Mouse (Mus musculus) right cerebral cortex, postnatal 4 days (tissue): ENCODE measurements at regions not wholly inside any gene's neighbourhood (a gene's known extent, or its start where the extent isn't known, plus 50 kb on each side); places are given as distances from the start of the nearest gene placed in this dataset.

Experiments
- DNase-seq: peaks from one replicate; pipeline ENCODE4 v3.0.0-alpha.2; 2022

DNA sequence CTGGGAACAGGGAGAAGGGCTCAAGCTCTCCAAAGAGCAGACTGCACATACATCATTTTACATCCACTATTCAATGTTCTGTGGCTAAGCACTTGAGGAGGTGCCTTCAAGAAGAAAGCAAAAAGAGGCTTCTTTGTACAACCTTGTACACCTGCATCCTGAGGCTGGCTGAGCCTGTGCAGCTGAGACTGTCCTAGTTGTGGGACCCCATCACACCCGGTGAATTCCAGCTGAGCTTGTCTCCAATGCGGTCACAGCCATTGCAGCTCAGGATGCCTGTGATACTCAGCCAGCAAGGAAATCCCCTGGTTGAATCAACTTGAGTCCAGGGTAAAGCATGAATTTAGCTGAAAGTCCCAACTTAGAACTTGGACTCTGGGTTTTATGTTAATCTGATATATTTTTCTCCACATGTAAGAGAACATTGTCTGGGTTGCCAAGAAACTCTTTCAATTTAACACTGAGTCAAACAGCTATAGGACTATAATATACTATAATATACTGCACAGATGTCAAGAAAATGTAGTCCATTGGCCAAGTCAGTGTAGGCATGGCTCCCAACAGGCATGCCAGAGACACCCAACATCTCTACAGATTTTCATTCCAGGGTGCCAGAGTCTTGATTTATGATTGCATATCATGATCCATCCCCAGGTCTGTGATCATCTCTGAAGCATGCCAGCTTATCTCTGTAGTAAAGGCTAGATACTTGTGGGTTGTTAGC lies 599.2 kb downstream of the Pard3 start:
- DNase-seq: no peak

DNA sequence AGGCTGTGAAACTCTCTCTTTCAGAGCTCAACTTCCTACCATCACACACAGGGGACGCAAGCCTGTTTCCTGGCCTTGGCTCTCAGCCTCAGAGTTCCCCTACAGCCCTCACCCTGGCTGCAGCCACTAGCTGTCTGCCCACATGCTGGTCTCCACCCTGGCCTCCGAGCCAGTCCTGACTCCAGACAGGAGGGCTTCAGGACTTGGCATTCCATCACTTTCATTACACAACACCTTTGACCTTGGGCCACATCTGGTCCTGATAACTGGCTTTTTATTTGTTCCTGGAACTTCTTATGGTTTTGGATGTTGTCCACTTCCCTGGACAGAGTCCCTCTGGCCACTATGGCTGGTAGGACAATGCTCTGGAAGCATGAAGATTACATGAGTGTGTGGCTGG lies 602.9 kb downstream of the Pard3 start:
- no peak for DNase-seq

GRCm38 (mm10) chr8:127668991-127669390 lies 605.3 kb downstream of the Pard3 start:
- no peak for DNase-seq

- DNase-seq: no peak
Measured at GRCm38 (mm10) chr8:127674063-127674462, 610.4 kb downstream of the Pard3 start.

DNA sequence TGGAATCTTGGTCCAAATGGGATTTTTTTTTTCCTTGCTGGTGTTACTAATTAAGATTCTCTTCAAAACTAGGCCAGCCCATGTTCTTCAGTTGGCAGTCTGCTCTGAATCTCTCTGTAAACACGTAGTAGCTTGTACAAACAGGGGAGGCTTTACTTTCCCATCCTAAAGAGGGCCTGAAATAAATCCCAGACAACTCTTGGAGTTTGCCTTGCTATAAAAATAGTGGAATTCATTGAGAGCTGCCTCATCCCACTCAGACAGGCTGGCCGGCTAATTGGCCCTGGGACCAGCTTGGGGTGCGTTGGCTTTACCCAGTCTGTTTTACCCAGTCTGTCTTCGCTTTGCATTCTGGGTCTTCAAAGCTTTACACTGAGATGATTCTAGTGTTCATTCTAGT lies 611.7 kb downstream of the Pard3 start:
- peak; percentile 44 for DNase-seq

- DNase-seq: no peak
Measured at GRCm38 (mm10) chr8:127680205-127680604, 616.5 kb downstream of the Pard3 start.

DNA sequence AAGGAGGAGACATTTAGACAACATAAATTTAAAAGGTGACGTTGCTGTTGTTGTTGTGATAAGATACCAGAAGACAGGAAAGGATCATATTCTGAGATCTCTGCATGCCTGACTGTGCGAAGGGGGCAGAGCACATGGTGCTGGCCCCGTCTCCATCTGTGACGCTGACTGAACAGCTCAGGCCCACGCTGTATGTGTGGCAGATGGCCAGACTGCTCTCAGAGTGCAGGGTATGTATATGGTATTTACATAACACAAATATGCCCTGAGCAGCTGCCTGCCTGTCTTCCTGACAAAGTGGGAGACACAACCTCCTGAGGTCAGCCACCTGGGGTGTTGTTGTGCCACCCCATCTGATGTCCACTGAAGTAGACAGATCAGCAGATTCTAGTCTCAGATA lies 620.5 kb downstream of the Pard3 start:
- peak; percentile 22 for DNase-seq

DNA sequence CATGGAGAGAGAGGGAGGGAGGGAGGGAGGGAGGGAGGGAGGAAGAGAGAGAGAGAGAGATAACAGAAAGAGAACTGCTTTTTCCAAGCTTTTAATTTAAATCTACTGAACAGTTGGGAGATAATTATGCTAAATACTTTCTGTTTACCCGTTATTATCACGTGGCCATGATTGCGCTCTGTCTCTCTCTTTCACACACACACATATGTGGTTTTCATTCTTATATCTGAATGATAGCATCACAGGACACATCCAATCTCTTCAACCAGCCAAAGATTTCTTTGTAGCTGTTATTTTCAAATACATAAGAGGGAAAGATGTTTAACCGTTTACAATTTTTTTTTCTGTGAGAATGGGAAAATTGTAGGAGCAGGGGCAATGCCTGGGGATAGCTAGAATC lies 627.1 kb downstream of the Pard3 start:
- no peak for DNase-seq

GRCm38 (mm10) chr8:127698404-127698803 lies 634.7 kb downstream of the Pard3 start:
- no peak for DNase-seq

DNA sequence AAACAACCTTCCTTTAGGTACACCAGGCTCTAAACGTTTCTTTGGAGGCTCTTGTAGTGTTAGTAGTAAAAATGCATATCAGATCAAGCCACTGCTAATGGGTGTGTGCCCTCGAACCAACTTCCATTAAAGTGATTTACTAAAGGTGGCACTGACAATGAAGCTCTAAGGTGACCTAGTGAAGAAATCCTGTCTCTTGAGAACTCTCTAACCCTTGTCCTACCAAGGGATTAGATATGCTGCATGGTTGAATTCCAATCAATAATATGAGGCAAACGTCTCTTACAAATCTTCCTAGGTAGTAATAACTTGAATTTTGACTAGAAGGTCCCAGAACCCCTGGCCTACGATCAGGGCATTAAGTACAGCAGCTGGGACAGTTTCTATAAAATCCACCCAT lies 640.7 kb downstream of the Pard3 start:
- no peak for DNase-seq

DNA sequence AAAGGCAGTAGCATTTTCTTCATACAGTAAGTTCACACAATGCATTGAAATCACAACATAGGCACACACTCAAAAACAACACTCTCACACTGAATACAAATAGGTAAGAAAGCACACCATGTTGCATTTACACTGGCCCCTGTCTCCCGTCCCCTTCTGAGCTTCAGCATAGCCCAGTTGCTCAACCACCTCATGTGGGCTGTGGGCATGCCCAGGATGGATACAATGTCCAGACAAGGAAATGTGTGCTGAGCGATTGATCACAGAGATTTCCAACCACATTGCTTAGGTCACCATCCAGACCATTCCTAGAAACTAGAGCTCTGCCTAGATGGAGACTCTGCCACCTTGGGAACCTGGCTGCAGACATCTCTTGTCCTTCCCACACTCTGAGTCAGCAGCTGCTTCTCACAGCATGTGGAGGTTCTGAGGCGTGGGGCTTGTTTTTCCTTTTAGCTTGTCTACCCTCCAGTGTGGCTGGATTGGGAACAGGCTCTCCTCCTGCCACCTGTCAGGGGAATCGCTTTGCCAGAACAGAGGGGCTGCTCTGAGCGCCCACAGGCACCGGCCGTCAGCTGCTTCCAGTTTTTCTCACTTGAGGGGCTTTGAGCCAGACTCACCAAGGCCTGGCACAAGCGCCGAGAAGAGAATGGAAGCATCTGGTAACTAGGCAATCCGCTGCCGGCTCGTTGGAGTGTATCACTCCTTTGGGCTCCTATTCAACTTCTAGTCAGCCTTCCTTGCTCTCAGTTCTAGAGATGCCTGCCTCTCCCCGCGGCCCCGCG lies 642.5 kb downstream of the Pard3 start:
- peak; percentile 58 for DNase-seq

GRCm38 (mm10) chr8:127709439-127709838 lies 645.7 kb downstream of the Pard3 start:
- no peak for DNase-seq

DNA sequence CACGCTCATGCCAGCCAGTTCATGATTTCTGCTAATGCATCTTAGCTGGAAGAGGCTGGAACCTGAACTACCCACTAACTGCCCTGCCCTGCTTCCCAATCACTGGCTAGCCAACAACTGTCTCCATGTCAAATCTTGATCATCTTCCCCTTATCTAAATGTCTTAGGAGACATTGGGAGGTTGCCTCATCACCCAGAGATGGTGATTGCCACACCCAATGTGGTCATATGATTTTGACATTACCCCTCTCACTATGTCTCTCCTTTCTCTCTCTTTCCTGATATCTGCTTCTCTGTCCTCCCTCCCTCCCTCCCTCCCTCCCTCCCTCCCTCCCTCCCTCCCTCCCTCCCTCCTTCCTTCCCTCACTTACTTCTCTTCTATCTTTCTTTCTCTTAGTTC lies 643.3 kb upstream of the Nrp1 start:
- DNase-seq: no peak

GRCm38 (mm10) chr8:127717969-127718368 lies 640.4 kb upstream of the Nrp1 start:
- no peak for DNase-seq

DNA sequence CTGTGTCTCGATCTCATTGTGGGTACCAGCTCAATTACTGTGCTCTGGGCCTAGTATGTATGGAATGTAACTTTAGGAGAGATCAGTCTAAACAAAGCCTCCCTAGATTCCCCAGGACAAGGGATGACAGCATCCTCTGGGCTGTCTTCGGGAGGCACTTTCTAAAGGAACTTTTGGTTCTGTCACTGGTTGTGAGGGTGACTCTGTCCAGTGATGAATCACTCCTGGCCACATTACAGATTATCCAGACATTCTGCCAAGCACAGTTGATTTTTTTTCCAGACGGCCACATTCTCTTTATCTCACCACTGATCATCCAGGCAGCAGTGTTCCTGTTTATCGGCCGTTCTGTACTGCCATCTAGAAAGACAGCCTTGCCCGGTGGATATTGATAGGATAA lies 638.5 kb upstream of the Nrp1 start:
- DNase-seq: no peak

DNA sequence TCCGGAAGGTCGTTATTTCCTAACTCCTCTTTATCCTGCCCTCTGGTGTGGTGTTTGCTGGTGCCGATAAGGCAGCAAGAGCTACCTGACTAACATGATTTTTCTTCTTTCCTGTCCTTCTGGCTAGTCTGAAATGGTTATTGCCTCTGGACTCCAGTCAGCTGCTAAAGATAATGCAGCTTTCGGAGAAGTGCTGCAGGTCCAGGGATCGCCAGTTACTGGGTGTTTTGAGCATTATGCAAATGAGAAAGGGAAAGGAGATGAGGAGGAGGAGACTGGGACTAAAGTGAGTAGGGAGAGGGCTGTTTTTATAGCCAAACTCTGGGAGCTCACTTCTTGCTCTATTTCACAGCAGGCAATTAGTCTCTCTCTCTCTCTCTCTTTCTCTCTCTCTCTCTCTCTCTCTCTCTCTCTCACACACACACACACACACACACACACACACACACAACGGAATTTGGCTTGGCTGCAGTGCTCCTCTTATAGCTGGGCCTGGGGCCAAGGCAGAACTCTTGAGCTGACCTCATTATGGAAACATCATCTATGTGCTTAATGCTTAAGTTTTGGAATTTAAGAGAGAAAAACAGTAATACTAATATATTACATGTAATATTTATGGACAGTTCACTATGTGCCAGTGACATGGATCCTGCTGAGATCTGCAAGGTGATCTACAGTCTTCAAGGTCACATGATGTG lies 637.7 kb upstream of the Nrp1 start:
- no peak for DNase-seq

DNA sequence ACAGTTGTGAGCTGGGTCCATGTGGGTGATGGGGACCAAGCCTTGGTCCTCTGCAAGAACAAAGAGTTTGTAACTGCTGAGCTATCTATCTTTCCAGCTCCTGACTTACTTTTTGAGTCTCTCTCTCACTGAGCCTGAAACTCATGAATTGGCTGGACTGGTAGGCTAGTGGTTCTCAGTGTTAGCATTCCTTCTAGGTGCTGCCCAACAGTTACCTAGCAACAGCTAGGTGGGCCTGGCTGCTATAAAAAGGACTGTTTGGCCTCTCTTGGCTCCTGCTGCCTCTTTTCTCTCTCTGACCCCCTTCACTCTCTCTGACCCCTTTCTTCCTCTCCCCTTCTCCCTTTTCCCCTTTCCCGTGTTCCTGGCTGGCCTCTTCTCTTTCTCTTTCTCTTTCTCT lies 636.8 kb upstream of the Nrp1 start:
- DNase-seq: no peak

DNA sequence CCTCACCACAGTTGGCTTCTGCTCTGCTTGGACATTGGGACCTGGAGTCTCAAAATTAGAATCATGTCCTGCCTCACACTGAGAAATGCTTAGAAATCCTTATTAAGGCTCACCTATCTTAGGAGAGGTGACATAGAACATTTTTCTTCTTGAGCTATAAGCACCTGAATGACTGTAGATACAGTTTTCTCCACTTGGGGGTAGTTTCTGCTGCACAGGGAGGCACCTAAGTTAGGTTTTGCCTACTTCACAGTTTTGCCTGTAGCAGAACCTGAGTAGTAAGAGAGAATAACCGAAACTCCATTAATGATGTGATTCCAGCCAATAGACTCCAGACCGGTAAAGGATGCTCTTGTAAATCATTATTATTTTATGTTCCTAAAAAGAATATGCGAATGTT lies 624.3 kb upstream of the Nrp1 start:
- no peak for DNase-seq

DNA sequence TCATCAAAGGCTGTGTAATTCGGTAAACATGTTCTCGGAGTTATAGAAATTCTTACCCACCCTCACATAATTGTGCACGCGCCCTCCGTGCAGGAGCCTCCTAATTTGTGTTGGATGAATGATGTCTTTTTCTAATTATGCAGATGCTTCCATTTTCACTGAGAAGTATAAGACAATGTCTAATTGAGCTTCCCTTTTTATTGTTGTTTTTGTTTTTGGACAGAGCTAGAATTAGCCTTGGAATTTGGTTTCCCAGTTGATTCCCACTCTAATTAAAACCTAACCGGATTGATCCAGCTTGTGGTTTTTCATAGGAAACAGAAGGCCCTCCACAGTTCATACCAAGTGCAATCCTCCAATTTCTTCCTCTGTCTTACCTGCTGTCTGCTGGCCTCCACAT lies 616.2 kb upstream of the Nrp1 start:
- no peak for DNase-seq

- no peak for DNase-seq
Measured at GRCm38 (mm10) chr8:127745221-127745620, 613.2 kb upstream of the Nrp1 start.

- no peak for DNase-seq
Measured at GRCm38 (mm10) chr8:127746456-127746855, 611.9 kb upstream of the Nrp1 start.

- DNase-seq: no peak
Measured at GRCm38 (mm10) chr8:127752871-127753270, 605.5 kb upstream of the Nrp1 start.

DNA sequence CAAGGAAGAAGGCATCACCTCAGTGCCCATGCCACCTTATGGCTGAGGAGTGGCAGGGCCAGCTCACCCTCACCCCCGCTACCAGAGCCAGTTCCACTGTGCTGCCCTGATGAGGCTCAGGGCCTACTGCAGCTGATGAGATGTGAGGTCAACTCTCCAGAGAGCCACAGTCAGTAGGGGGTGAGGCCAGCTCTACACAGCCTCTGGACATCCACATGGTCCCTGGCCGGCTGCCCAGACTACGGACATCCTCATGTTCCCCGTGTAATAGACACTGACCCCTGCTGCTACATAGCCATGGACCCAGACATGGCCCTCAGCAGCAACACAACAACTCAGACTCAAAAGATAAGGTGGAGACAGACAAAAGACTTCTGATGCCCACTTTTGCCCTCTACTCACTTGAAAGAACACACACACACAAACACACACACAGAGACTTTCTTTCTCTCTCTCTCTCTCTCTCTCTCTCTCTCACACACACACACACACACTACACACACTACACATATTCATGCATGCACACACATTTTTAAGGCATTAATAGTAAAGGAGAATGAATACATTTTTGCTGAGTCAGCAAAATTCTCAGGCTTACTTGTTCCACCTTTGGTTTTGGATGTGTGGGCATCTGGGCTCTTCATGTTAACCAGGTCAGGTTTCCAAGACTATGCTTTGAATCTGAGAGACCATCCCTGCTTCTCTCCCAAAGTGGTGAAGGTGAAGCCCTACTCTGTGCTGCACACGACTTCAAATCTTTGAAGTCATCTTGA lies 604.4 kb upstream of the Nrp1 start:
- DNase-seq: no peak
